Mouse (Mus musculus): ENCODE results near the gene Cygb.

DNA sequence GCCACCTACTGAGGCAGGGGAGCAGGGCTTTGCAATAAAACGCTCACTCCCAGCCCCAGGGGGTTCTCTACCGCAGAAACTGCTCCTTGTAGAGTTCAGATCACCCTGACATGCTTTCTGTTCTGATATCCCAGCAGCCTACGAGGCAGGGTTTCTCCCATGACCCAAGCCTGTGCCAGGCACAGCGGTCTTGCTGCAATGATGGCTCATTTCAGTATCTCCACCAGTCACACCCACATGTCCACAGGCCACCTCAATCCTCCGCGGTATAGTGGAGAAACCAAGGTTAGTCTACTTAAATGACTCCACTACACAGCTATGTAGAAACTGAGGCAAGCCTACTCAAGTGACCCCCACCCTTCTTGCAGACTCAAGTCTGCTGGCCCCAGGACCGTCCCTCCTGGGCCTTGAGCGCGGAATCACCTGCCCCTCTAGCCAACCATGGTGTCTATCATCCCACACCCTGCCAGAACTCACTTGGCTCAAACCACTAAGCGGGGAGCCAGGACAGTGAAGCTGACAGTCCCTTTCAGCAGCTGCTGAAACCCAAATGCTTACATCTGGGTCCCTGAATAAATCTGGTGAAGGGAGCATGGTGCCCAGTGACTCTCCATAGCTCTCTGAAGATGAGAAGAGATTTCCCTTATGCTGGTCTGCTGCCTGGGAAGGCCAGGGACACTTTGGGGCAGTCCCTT is 33.4 kb downstream of the Cygb start:
- TF ChIP-seq MAX (IDR thresholded peaks at IDR 0.05; ENCODE audit: low read length) (no peak), POLR2A (IDR thresholded peaks at IDR 0.05; ENCODE audit: control insufficient read depth in 1 of 2, insufficient read depth in 1 of 2, low read depth in 1 of 2, low read length in 2 of 2, poor library complexity in 1 of 2) (no peak), POLR2AphosphoS2 (IDR thresholded peaks at IDR 0.05; ENCODE audit: low read length) (no peak), CTCF (IDR thresholded peaks at IDR 0.05 in 2 of 3, conservative IDR thresholded peaks at IDR 0.05 in 1 of 3; ENCODE audit: control insufficient read depth in 1 of 3, insufficient read depth in 1 of 3, low read depth in 2 of 3, low read length in 3 of 3, poor library complexity in 1 of 3, severe bottlenecking in 1 of 3) (no peak), MAFK (IDR thresholded peaks at IDR 0.05; ENCODE audit: borderline replicate concordance, low read depth, low read length) (no peak), HCFC1 (IDR thresholded peaks at IDR 0.05; ENCODE audit: low read depth, low read length) (no peak), TBP (IDR thresholded peaks at IDR 0.05; ENCODE audit: low read depth, low read length) (no peak)
